Mouse (Mus musculus) cerebellum, adult 8-10 months (tissue): ENCODE measurements around the gene Fhit.

Experiments used
- DNase-seq: peaks from one replicate; pipeline ENCODE4 v3.0.0; 2022

Fhit gene

GRCm38 (mm10) chr14:9651417-9651816 lies 1510.4 kb downstream of the Fhit start:
- DNase-seq: peak; percentile 8

GRCm38 (mm10) chr14:9648416-9648815 lies 1513.4 kb downstream of the Fhit start:
- no peak for DNase-seq

- DNase-seq: no peak
Observed at GRCm38 (mm10) chr14:9646233-9646632, 1515.6 kb downstream of the Fhit start.

GRCm38 (mm10) chr14:9644216-9645166 lies 1517.3 kb downstream of the Fhit start:
- DNase-seq: no peak

GRCm38 (mm10) chr14:9643700-9644099 lies 1518.1 kb downstream of the Fhit start:
- no peak for DNase-seq

GRCm38 (mm10) chr14:9642628-9643027 lies 1519.2 kb downstream of the Fhit start:
- DNase-seq: no peak

- no peak for DNase-seq
Observed at GRCm38 (mm10) chr14:9642068-9642467, 1519.8 kb downstream of the Fhit start.

GRCm38 (mm10) chr14:9634247-9634991 lies 1527.4 kb downstream of the Fhit start:
- DNase-seq: no peak

GRCm38 (mm10) chr14:9632537-9632936 lies 1529.3 kb downstream of the Fhit start:
- DNase-seq: no peak

- DNase-seq: no peak
Observed at GRCm38 (mm10) chr14:9623219-9624043, 1538.4 kb downstream of the Fhit start.

- no peak for DNase-seq
Observed at GRCm38 (mm10) chr14:9620902-9621540, 1540.8 kb downstream of the Fhit start.

- DNase-seq: no peak
Observed at GRCm38 (mm10) chr14:9619840-9620239, 1542.0 kb downstream of the Fhit start.

- no peak for DNase-seq
Observed at GRCm38 (mm10) chr14:9613126-9613525, 1548.7 kb downstream of the Fhit start.

- DNase-seq: no peak
Observed at GRCm38 (mm10) chr14:9609120-9609519, 1552.7 kb downstream of the Fhit start.

- DNase-seq: no peak
Observed at GRCm38 (mm10) chr14:9606584-9607377, 1555.1 kb downstream of the Fhit start.

GRCm38 (mm10) chr14:9600271-9600670 lies 1561.6 kb downstream of the Fhit start:
- no peak for DNase-seq

- DNase-seq: no peak
Observed at GRCm38 (mm10) chr14:9597460-9597977, 1564.3 kb downstream of the Fhit start.

- no peak for DNase-seq
Observed at GRCm38 (mm10) chr14:9589121-9589520, 1572.7 kb downstream of the Fhit start.

- DNase-seq: no peak
Observed at GRCm38 (mm10) chr14:9587900-9588299, 1573.9 kb downstream of the Fhit start.

GRCm38 (mm10) chr14:9583227-9584155 lies 1578.3 kb downstream of the Fhit start:
- no peak for DNase-seq
